Mouse (Mus musculus) adrenal gland, postnatal 14 days (tissue): Measurements from ENCODE around the gene Il2rb. TPM values are rescaled to one million over a fixed set of nuclear protein-coding genes. Genes with fewer than 3 reads are reported as not detected.

Experiments used
- DNase-seq: peaks from one replicate; pipeline ENCODE4 v3.0.0; 2021; ENCODE audit warnings: mixed read lengths
- long read RNA-seq, 2 experiments: library from polyadenylated mRNA; stranded (forward); transcript quantifications; one replicate each; pipeline ENCODE4 v2.0.0; 2021
- total RNA-seq: library from RNA; stranded (reverse); gene quantifications from 2 replicates; pipeline ENCODE4 v1.2.3, GENCODE M21; 2021

Il2rb gene
- 0.41 and 4.2 TPM in 2 replicates for total RNA-seq
- long read RNA-seq, experiment 1, full-length matches to known transcripts, result 1 of 1 reads
- long read RNA-seq, experiment 1, partial matches to known transcripts, result 0 of 1 reads
- long read RNA-seq, experiment 1, other reads (novel, unspliced or antisense), result 0 of 1 reads
- long read RNA-seq, experiment 2, result 0 reads

DNA sequence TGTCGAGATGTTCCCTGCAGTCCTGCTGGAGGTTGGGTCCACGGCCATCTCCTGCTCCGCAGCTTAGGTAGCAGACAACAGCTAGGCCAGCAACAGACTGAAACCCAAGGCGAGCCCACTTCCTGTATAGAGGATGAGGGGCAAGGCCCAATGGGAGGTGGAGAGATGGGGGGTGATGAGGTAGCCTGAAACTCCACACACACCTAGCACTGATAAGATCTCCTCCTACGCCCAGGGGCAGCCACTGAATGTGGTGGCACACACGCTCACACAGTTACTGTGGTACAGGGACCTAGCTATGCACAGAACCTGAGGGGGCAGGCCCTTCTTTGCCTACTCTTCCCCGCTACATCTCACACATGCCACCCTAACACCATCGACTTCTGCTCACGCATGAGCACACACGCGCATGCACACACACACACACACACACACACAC is at the start of gene Il2rb:
Gene Il2rb (minus strand): TSS at position 304 of the 439 bp plus-strand sequence.
- no peak for DNase-seq

DNA sequence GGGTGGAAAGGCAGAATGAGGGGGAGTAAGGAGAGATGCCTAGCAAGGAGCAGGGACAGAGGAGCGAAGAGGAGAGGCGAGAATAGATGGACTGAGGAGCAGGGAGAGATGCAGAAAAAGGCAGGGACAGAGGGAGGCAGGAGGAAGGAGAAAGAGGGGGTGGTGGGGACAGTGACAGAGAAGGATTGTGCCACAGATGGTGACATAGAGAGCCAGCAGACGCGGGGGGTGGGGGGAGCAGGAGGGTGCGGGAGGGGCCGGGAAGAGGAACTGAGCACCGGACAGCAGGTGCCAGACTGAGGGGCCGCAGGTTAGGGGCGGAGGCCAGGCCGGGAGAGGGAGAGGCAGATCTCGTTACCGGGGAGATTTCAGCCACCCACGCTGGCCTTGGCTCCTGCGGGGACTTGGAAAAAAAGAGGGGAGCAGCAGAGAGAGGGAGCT is 49.5 kb upstream of the Il2rb start, which contains the start of gene Sstr3:
Gene Sstr3 (minus strand): TSS at position 125 of the 441 bp plus-strand sequence.
- DNase-seq, result peak; percentile 70

DNA sequence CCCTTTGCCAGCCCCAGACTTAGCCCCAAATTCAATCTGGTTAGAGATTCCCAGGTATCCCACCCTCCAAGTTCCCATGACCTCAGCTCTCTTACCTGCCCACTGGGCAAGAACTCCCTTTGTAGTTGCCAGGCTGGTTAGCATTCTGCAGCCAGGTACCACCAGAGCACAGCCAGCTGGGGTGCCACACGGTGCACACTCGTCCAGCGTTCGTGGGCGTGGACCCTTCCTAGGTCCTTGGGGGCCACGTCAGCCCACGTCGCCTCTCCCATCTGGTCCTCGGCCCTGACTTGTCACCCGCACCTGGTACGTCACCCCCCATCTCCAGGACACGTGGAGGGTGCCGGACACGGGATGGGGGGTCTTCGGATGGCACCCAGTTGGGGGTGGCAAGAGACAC is 49.0 kb upstream of the Il2rb start:
- no peak for DNase-seq

DNA sequence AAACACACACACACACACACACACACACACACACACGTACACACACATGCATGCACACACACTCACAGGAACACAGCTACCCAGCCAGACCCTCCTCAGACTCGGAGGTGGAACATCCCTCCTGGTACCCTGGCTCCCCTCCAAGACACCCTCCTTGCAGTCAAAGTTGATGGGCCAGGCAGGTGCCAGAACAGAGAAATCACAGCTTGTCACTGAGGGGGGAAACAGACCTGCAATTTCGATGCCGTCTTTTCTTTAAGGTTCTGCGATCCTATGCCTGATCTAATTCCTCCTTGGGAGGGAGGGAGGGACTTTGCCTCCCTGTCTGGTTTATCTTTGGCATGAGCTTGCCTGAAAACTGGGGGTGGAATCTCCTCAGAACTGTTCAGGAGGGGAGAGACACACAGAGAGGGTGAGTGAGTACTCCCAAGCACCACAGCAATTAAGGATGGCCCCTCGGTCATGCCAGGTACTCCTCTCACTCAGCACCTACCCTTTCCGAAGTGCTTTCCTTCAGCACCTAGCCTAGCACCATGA is 47.8 kb upstream of the Il2rb start:
- DNase-seq, result no peak

DNA sequence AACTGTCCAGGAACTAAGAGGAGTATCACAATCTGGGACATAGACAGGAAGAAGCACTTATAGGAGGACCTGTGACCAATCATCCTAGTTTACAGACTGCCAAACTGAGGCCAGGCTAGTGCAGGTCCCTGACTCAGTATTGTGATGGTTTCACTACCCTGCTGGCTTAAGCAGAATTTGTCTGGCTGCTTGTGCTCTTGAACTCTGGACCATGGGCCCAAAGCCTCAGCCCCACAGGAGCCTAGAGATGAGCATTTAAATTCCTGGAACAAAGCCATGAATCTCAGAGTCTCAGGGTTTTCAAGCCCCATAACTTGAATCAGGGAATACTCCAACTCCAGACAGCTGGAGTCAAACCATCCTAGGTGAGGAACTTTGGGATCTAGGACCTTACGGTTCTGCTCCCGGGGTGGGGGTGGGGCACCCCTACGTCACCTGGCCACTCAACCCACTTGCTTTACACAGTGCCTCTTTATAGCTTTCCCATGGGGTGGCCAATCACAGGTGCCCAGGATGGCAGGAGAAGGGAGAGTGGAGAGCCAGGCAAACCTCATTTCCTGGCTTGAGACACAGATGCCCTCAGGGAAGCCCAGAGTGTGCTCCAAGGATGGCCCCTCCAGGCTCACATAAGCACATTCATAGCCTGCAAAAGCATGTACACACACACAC is 47.2 kb upstream of the Il2rb start:
- DNase-seq, result no peak

DNA sequence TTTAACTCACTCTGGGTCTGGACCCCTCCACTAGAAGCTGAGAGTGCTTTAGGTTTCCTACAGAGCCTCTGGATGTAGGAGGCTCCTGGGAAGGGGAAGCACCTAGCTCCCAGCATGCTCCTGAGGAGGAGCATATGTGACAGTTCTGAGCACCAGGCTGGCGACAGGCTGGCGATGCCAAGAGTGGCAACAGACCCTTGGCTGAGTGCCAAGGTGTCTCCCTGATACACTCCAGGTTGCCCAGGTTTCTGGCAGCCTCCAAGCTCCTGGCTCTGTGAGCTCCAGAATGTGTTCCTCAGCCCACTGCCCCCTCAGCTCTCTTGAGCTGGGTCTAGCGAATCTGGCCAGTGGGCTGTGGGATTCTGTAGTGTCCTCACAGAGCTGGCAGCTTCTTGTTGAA is 46.5 kb upstream of the Il2rb start:
- DNase-seq, result no peak

DNA sequence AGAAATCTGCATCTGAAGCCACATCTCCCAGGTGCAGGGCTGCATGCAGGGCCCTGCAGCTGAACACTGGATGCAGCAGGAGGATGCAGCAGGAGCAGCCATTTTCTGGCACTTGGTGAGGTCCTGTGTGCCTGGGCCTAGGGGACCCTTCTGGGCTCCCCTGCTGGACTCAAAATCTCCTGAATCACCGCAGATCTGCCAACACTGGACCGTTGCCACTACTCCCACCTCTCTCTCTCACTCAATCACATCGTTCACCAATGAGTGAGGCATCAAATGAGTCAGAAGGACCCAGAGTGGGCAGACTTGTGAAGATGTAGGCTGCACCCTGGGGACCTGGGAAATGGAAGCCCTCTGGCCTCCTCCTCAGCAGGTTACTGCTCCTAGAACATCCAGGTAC is 46.0 kb upstream of the Il2rb start:
- DNase-seq, result no peak

DNA sequence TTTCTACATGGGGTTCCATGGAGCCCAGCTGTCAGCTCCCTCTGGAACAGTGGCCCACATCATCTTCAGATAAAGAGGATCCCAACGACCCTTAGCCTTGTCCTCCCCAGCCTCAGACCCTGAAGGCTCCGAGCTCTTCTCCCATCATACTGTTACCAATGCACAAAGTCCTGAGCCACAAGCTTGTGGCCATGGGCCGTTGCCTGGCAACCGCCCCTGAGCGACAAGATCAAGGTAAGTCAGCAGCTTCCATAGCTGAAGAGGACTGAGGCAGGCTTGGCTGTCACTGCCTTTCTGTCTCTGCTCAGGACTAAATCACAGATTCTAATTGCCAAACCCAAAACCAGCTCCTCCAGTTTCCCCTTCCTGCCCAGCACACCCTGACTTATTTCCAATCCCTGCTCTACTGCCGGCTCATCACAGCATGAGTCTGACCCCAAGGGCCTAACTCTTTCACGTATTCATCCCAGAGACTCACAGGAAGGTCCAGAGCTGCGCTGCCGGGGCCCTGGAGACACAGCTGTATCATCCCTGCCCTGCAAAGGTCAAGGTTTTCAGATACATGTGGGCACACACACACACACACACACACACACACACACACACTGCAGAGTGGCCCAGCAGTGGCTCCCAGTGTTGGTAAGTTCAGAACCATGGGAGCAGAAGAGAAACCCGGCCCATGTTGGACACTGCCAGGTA is 40.8 kb upstream of the Il2rb start:
- peak; percentile 53 for DNase-seq

DNA sequence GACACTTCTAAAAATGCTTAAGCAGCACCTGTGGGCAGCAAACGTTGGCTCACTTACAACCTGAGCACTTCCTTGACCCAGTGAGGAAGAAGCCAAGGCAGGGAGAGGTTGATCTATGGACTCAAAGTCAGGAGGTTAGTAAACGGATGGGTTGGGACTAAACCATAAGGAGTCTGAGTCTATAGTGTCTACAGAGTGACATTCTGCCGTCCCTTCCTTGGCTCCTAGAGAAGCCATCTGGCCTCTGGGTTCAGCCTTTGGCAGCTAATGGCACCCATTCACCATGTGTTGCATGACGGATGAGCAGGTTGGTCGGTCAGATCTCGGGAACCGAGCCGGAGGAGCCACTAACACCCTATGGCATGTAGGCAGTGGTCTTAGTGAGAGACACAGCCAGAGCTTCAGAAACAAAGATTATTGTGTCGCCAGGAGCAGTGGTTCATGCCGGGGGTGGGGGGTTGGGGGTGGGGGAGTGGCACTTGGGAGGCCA is 38.3 kb upstream of the Il2rb start:
- DNase-seq, result no peak

DNA sequence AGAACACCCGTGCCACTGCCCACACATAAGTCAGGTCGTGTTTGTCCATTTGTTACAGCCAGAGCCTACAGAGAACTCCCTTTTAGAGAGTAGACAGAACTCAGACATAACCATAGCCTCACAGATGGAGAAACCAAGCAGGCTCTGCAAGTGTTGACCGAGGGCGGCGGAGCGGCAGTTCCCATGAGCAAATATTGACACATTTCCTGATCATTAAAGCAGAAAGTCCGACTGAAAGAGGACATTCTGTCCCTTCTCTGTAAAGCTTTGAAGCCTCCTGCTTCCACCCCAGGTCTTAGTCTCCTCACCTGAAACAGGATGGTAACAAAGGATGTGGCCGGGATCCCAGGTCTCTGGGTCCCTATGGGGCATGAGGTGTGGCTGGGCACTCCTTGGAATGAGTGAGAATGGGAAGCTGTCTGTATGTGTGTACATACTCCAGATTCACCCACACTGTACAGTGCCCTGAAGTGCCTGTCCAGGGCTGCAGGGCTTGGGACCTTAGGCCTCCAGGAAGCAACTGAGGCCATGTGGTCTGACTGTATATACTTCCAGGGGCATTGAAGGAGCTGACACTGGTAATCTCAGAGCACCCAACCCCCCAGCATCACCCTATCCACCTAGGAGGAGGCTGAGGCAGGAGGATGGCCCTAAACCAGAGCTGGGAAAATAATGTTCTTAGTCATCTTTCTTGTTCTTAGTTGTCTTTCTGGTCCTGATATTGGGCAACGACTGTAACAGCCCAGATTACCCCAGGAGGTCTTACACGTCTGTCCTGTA is 37.7 kb upstream of the Il2rb start:
- DNase-seq, result no peak

DNA sequence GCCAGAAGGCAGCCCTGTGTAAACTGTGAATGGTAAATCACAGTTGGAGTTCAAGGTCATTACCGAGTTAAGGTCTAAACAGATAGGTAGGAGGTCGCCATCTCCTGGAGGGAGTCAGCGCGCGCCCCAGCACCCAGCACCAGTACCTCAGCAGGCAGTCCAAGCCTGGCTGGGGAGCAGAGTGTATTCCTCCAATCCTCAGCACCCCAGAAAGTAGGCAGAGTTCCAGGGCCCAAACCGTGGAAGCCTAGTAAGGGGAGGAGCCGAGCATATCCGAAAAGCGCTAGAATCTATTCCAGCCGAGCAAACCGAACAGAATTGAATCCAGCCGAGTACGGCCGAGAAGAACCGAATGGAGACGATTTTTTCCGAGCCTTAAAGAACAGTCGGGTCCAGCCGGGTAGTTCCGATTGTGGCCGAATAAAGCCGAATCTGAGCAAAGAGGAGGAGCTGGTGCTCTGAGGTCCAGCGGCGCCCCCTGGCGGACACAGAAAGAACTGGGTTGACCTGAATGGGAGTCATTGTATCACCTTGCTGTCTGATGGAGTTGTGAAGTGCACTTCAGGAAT is 36.9 kb upstream of the Il2rb start:
- peak; percentile 99 for DNase-seq

DNA sequence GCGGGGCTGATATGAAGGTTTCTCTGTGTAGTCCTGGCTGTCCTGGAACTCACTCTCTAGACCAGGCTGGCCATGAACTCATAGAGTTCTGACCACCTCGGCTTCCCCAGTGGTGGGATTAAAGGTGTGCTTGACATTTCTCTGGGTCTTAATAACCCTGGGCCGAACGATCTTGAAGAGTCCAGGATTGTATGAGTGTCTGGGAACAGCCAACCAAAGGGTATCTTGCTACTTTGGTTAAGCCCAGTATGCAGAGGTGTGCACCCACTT is 36.3 kb upstream of the Il2rb start:
- DNase-seq, result no peak

DNA sequence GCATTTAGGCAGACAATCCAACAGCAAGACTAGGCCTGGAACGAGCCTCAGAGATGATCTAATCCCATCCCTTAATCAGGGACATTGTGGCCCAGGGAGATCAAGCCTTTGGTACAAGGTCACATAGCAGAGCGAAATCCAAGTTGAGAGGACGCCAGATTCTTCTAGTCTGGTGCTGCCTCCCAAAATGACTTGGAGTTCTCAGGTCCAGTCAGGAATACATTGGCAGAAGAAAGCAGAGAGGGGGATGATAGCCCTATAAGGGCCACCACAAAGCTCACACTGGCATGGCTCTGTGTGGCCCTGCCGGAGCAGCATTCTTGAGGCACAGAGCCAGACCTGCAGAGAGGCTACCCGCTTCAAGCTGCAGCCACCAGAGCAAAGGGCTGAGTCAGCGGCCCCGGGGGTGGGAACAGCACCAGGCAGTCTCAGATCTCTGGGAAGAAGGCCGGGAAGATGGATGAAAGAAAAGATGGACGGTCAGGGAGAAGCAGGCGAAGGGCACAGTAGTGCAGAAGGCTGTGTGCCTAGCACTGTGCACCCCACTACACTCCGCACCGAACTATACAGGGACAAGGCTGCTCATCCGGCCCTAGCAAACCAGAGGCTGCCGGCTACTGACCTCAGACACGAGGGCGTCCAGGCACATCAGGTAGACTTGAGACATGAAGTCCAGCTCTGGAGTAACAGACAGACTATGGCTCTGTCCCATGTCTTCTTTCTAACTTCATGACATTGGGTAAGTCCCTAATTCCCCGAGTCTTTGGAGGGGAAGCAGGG is 35.8 kb upstream of the Il2rb start, which contains the start of gene C1qtnf6:
Gene C1qtnf6 (minus strand): TSS at position 746 of the 780 bp plus-strand sequence.
- DNase-seq, result peak; percentile 86

DNA sequence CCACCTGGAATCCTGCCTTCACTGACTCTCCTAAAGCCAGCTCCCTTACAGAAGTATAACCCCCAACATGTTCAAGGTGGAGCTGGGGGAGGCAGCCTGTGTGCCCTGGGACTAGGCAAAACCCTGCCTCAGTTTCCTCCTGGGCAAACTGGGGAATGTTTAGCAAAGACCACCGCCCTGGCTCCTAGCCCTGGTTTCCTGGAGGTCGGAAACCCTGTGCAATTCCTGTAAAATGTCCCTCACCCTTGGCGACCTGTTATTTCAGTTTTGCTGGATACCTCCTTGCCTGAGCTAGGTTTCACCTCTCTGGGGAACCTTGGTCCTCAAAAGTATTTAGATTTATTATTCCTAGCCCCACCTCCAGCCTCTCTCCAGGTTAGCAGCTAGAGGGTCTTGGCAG is 35.1 kb upstream of the Il2rb start:
- no peak for DNase-seq

DNA sequence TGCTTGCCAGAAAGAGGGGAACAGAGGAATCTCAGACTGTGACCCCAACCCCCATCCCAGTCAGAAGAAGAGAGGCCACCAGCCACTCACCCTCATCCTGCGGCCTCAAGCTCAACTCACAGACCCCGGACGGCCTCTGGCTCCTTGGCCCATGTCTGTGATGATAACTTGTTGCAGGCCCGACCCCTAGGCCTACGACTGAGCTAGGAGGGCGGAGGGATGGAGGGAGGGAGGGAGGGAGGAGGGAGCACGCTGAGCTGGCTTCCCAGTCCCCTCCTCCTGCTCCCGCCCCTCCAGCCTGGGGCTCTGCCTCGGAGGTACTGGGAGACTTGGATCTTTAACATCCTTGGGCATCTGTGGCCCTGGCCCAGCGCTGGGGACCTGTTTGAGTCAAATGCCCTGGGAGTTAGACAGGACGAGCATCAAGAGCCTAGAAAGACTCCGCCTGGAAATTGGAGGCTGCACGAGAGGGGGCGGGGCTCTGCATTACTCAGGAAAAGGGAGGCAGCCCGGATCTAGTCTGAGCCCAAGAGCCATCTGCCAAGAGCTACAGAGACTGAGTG is 34.4 kb upstream of the Il2rb start:
- peak; percentile 92 for DNase-seq

DNA sequence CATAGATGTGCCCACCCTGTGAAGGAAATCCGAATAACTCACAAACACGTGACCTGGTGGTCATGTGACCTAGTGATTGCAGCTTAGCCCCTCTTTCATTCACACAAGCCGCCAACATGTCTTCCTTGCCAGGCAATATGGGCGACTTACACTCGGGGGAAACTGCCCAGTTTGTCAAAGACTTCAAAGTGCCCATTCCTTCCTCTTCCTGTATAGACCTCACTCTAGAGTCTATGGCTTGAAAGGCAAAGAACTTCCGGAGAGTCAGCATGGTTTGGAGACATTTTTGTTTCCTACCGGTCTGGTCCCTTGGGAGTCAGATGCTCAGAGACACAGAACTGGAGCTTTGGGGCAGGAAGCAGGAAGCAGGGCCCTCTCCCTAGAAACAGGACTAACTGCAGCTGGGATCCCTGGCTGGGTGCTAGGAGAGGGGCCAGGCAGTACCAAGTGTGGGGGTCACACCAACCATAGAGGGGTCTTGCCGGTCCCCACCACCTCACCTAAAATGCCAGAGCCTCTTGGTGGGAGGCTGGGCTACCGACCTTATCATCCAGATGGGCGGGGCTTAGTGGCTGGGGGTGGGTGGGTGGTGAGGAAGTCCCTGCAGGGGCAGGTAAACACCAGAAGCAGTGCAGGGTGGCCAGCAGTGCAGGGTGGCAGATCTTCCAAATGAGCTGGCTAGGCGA is 33.8 kb upstream of the Il2rb start:
- DNase-seq, result peak; percentile 63

DNA sequence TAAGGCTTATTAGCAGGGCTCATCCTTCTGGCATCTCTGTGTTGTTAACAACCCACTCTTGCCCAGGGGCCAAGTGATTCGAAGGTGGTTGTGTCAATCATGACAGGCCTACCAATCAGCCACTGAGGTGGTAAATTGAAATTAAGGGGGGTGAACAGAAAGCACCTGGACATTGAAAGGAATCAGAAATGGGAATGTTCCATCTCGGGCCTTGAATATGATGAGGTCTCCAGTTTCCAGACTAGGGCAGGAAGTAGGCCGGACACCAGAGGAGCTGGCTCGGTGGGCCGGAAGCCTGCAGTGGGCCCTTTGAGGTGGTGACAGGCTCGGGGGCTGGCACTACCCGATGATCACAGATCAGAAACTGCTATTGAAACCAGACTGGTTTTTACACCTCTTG is 32.9 kb upstream of the Il2rb start:
- DNase-seq, result peak; percentile 69

DNA sequence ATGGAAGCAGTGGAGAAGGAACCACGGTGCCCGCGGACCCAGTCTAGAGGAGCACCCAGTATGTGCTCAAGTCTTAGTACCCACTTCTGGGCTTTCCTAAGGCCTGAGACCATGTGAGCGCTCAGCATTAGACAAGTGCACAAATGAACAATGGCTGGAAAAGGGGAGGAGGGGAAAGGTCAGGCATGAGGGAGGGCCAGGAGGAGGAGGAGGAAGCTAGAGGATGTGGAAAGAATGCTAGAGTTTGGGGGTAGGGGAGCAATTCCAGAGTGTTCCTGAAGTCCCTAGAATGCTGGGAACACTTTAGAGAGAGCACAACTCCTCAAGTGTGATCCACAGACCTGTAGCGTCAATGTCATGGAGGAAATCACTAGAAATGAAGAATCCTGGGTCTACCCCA is 29.1 kb upstream of the Il2rb start:
- no peak for DNase-seq

DNA sequence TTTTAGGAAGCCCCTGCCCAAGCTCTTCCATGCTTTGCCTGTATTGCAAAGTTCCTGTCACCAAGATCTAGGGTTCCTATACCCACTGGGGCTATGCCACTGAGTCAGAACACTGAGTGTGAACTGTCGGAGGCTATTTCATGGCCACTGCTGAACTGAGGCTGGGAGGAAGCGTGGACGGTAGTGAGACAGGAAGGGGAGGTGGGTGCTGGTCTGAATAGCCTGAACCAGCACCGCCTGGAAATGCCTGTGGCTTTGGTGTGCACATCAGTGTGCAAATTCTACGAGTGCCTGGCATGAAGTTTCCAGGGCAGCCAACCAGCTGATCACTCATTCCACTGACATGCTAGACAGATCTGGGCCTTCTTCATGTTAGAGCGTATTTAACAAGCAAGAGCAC is 26.8 kb upstream of the Il2rb start:
- no peak for DNase-seq

DNA sequence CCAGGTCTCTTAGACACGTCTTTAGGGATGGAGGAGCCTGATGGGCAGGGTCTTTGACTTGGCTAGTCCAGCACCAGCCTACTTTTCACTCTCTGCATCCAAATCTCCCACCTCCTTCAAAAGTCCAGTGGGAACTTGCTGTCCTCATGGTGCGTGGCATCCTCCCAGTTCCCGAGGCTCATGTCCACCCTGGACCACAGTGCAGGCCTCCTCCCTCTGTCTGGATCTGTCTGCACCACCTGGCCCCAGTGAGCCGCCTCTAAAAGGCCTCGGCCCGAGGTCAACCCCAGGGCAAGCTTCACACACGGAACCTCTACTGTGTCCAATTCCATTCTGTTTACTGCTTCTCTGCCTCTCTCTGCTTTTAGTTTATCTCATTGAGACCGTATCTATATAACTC is 26.3 kb upstream of the Il2rb start:
- no peak for DNase-seq
